Mouse (Mus musculus) intestine, postnatal 0 days (tissue): Measurements from ENCODE around the gene Adgre1. TPM values are rescaled to one million over a fixed set of nuclear protein-coding genes. Genes with fewer than 3 reads are reported as not detected.

Experiments
- ATAC-seq: fragments of 200-750 bp; cut with Nextera tagmentation; 2 replicates; pipeline ENCODE4 v1.8.0; 2017; ENCODE audit warnings: mild to moderate bottlenecking, moderate TSS enrichment, moderate library complexity
- H3K27ac ChIP-seq: fragments of 300-500 bp; sonication (generic); 2 replicates; pipeline ENCODE4 v1.5.1; 2014; ENCODE audit warnings: mild to moderate bottlenecking, low read depth, low read length, moderate library complexity
- H3K27me3 ChIP-seq: fragments of 300-500 bp; sonication (generic); replicated peaks from 2 replicates; pipeline ENCODE4 v1.6.1; 2014; ENCODE audit warnings: low read length, mixed read lengths; ENCODE audit not compliant: control insufficient read depth, insufficient read depth
- H3K36me3 ChIP-seq: fragments of 300-500 bp; sonication (generic); 2 replicates; pipeline ENCODE4 v1.6.1; 2014; ENCODE audit warnings: mild to moderate bottlenecking, moderate library complexity; ENCODE audit not compliant: control insufficient read depth, insufficient read depth
- H3K4me1 ChIP-seq: fragments of 300-500 bp; sonication (generic); replicated peaks from 2 replicates; pipeline ENCODE4 v1.6.1; 2014; ENCODE audit warnings: antibody characterized with exemption, low read length, mixed read lengths; ENCODE audit not compliant: control insufficient read depth, insufficient read depth
- H3K4me2 ChIP-seq: fragments of 300-500 bp; sonication (generic); replicated peaks from 2 replicates; pipeline ENCODE4 v1.6.1; 2014; ENCODE audit warnings: low read depth, mild to moderate bottlenecking, moderate library complexity
- H3K4me3 ChIP-seq: fragments of 300-500 bp; sonication (generic); 2 replicates; pipeline ENCODE4 v1.5.1; 2014; ENCODE audit warnings: low read depth, low read length
- H3K9ac ChIP-seq: fragments of 300-500 bp; sonication (generic); 2 replicates; pipeline ENCODE4 v1.6.1; 2014; ENCODE audit warnings: mild to moderate bottlenecking, low read depth, low read length
- H3K9me3 ChIP-seq: fragments of 300-500 bp; sonication (generic); 2 replicates; pipeline ENCODE4 v1.6.1; 2016; ENCODE audit warnings: mixed run types; ENCODE audit not compliant: control insufficient read depth
- CTCF ChIP-seq: sonication (generic); IDR thresholded peaks from 2 replicates; pipeline ENCODE4 v1.5.1; 2016; ENCODE audit warnings: low read depth, mild to moderate bottlenecking, control low read depth, antibody characterized with exemption, moderate library complexity
- WGBS: fragments of 180-500 bp; shearing (Covaris S2); extraction: QIAGEN DNeasy Blood & Tissue Kit; methylation state at CpG from one replicate; pipeline ENCODE4 v1.1.7; 2014; 5-methylcytosine and 5-hydroxymethylcytosine counted together
- polyA plus RNA-seq: library from polyadenylated mRNA; unstranded; fragments of >200 nt; fragmentation: Nextera tagmentation; extraction: Ambion mirVana; gene quantifications from 2 replicates; pipeline ENCODE4 v1.2.1, GENCODE M21; 2015

The Adgre1 gene
- polyA plus RNA-seq, 1 experiment from 2014 or later: 2.6 TPM

- WGBS: 52% methylated on average over 4 of the region's 4 CpGs
- H3K4me1 ChIP-seq: no peaks in the 10 kb centered on the region
- ATAC-seq: no peak
Observed at GRCm38 (mm10) chr17:57341568-57341967, 16.9 kb upstream of the Adgre1 start.

DNA sequence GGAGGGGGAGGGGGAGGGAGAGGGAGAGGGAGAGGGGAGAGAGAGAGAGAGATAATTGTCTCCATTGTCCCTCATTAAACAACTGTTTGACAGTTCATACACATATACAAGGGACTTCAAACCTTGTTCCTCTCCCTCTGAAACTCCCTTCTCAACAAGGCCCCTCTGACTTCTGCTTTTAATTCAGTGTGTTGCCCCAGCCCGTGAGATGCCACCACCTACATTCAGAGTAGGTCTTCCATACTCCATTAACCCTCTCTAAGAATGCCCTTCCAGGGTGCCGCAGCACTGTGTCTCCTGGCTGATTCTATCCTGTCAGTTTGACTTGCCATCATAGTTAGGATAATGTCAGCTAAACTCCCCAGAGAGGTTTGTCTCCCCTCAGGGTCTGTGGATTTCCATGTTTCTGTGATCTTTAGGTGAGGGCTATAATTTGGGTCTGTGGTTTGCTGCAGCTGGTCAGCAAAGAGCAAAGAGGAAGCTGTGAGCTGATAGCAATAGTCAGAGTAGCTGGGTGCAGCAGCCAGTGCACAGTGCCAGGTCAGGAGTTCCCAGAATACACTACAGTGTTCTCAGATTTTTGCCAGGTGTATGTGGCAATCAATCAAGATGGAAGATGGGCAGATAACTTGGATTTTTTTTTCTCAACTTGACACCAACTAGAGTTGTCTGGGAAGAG lies 14.3 kb upstream of the Adgre1 start:
- no peak overlapping the region for H3K9ac ChIP-seq
- no peak overlapping the region for H3K4me3 ChIP-seq
- WGBS: 72% methylated on average over 2 of the region's 2 CpGs
- TF ChIP-seq CTCF: no peak
- H3K4me1 ChIP-seq: no peaks in the 10 kb centered on the region
- H3K36me3 ChIP-seq: no peaks in the 10 kb centered on the region
- no peak overlapping the region for H3K27ac ChIP-seq
- ATAC-seq: no peak
- no peaks in the 10 kb centered on the region for H3K27me3 ChIP-seq
- no peak overlapping the region for H3K4me2 ChIP-seq
- H3K9me3 ChIP-seq: no peaks in the 10 kb centered on the region

More at GRCm38 (mm10) chr17:57341568-57341967, 16.9 kb upstream of the Adgre1 start:
- H3K4me2 ChIP-seq: no peak overlapping the region
- no peak for TF ChIP-seq CTCF
- no peaks in the 10 kb centered on the region for H3K36me3 ChIP-seq
- no peak overlapping the region for H3K27ac ChIP-seq
- no peak overlapping the region for H3K9ac ChIP-seq
- no peak overlapping the region for H3K4me3 ChIP-seq
- no peaks in the 10 kb centered on the region for H3K9me3 ChIP-seq
- H3K27me3 ChIP-seq: no peaks in the 10 kb centered on the region

DNA sequence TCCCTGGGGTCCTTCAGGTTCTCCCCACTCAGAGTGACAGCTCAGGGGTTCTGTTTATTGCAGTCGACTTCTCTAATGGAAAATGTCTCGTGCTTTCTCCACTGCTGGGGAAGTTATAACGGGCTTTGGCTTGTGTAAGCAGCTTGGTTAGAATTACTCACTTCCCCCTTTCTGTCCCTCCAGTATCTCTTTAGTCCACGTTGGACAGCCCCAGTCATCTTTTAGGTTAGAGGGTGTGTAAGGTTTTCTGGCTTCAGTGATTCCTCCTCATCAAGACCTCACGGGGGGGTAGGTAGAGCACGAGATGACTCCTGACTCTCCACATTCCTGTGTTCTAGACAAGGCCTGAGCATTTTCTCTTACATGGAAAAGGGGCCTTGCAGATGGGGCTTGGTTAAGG lies 11.5 kb upstream of the Adgre1 start:
- no peak overlapping the region for H3K4me3 ChIP-seq
- H3K4me2 ChIP-seq: no peak overlapping the region
- WGBS: 55% methylated on average over 6 of the region's 6 CpGs
- H3K9ac ChIP-seq: no peak overlapping the region
- ATAC-seq: no peak
- no peaks in the 10 kb centered on the region for H3K9me3 ChIP-seq
- no peaks in the 10 kb centered on the region for H3K27me3 ChIP-seq
- no peak overlapping the region for H3K27ac ChIP-seq
- no peaks in the 10 kb centered on the region for H3K36me3 ChIP-seq
- no peak for TF ChIP-seq CTCF
- no peaks in the 10 kb centered on the region for H3K4me1 ChIP-seq

DNA sequence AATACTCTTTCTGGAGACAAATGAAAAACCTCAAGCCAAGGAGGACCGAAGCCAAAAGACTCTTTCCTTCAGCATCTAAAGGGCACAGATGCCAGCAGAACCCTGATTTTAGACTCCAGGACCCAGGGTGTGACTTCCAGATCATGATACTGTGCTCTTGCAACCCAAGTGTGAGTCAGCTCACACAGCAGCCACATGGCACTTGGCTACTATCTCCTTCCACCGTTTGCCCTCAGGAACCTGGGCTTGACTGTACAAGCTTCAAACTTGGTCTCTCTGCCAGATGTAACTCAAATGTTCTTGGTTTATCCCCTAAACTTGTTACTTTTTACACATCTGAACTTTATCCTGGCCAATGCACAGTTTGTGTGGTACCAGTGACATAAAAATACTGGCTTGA lies 10.7 kb upstream of the Adgre1 start:
- 84% methylated on average over 2 of the region's 2 CpGs for WGBS
- H3K27ac ChIP-seq: no peak overlapping the region
- TF ChIP-seq CTCF: no peak

GRCm38 (mm10) chr17:57349067-57349466 lies 9.4 kb upstream of the Adgre1 start:
- no peak for TF ChIP-seq CTCF
- Histone ChIP-seq H3K4me2 (no peak overlapping the region), H3K9me3 (no peaks in the 10 kb centered on the region), H3K4me3 (no peak overlapping the region), H3K27me3 (no peaks in the 10 kb centered on the region), H3K27ac (no peak overlapping the region), H3K9ac (no peak overlapping the region), H3K36me3 (no peaks in the 10 kb centered on the region), H3K4me1 (no peaks in the 10 kb centered on the region)
- WGBS: 78% methylated on average over 5 of the region's 5 CpGs
- ATAC-seq: no peak

More for the DNA sequence above, 10.7 kb upstream of the Adgre1 start:
- Histone ChIP-seq H3K36me3 (no peaks in the 10 kb centered on the region), H3K4me1 (no peaks in the 10 kb centered on the region), H3K4me2 (no peak overlapping the region), H3K9ac (no peak overlapping the region), H3K27me3 (no peaks in the 10 kb centered on the region), H3K9me3 (no peaks in the 10 kb centered on the region), H3K4me3 (no peak overlapping the region)
- no peak for ATAC-seq

DNA sequence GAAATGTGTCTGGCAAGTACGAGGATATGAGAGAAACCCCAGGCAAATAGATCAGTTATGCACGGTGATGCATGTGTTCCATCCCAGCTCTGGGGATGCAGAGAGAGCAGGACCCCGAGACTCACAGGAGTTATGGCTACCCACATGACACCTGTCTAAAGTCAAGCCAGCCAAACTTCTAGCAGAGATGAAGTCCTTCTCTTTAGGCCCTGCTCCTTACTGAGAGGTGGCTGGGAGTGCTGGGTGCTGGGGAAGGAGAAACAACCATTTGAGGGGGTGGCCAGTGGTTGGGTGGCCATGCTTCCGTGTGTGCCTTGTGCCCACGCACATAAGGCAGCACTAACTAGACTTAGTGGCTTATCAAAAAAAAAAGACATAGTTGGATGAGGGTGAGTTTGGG lies 8.3 kb upstream of the Adgre1 start:
- Histone ChIP-seq H3K4me2 (no peak overlapping the region), H3K27me3 (no peaks in the 10 kb centered on the region), H3K9me3 (no peaks in the 10 kb centered on the region), H3K27ac (no peak overlapping the region), H3K9ac (no peak overlapping the region), H3K4me3 (no peak overlapping the region), H3K4me1 (no peaks in the 10 kb centered on the region), H3K36me3 (no peaks in the 10 kb centered on the region)
- no peak for TF ChIP-seq CTCF
- ATAC-seq: no peak
- WGBS: 85% methylated on average over 5 of the region's 5 CpGs

DNA sequence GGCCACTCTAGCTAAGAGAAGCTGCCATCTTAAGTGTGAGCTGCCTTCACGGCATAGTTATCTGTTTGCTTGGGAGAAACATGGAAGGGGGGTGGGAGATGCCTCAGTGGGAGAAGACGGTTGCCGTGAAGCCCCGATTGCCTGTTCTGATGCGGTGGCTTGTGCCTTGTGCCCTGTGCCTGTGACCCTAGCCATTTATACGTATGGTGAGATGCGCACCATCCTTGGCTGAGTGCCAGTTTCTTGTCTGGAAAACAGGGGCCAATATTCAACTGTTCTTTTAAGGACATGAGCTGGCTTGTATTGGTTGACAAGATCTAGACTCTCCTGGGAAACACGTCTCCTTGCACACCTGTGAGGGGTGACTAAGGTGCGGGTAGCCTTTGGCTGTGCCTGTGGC lies 7.4 kb upstream of the Adgre1 start:
- Histone ChIP-seq H3K9me3 (no peaks in the 10 kb centered on the region), H3K4me1 (no peaks in the 10 kb centered on the region)
- no peak for ATAC-seq

More for the DNA sequence above, 7.4 kb upstream of the Adgre1 start:
- H3K4me3 ChIP-seq: no peak overlapping the region
- WGBS: 88% methylated on average over 9 of the region's 9 CpGs
- H3K4me2 ChIP-seq: no peak overlapping the region
- no peak overlapping the region for H3K9ac ChIP-seq
- no peak overlapping the region for H3K27ac ChIP-seq
- H3K36me3 ChIP-seq: no peaks in the 10 kb centered on the region
- H3K27me3 ChIP-seq: no peaks in the 10 kb centered on the region
- TF ChIP-seq CTCF: no peak
